Mouse (Mus musculus) forebrain, embryonic 14.5 days (tissue): Measurements from ENCODE around the gene Slc9a2. TPM values are rescaled to one million over a fixed set of nuclear protein-coding genes. Genes with fewer than 3 reads are reported as not detected.

Experiments used
- ATAC-seq: fragments of 200-750 bp; cut with Nextera tagmentation; 2 replicates; pipeline ENCODE4 v1.8.0; 2017; ENCODE audit warnings: mild to moderate bottlenecking, moderate library complexity
- DNase-seq: peaks from one replicate; pipeline ENCODE4 v3.0.0-alpha.2; 2015; ENCODE audit warnings: low spot score
- H3K27ac ChIP-seq: fragments of 300-500 bp; sonication (generic); 2 replicates; pipeline ENCODE4 v1.5.1; 2014; ENCODE audit warnings: low read depth, mild to moderate bottlenecking, control low read depth, low read length, moderate library complexity
- H3K27me3 ChIP-seq: fragments of 300-500 bp; sonication (generic); replicated peaks from 2 replicates; pipeline ENCODE4 v1.6.1; 2014; ENCODE audit warnings: low read length, control low read depth, mixed read lengths; ENCODE audit not compliant: control insufficient read depth, insufficient read depth
- H3K36me3 ChIP-seq: fragments of 300-500 bp; sonication (generic); 2 replicates; pipeline ENCODE4 v1.6.1; 2014; ENCODE audit warnings: low read length, control low read depth; ENCODE audit not compliant: control insufficient read depth, insufficient read depth
- H3K4me1 ChIP-seq: fragments of 300-500 bp; sonication (generic); 2 replicates; pipeline ENCODE4 v1.6.1; 2014; ENCODE audit warnings: antibody characterized with exemption, low read length, control low read depth; ENCODE audit not compliant: control insufficient read depth, insufficient read depth
- H3K4me2 ChIP-seq: fragments of 300-500 bp; sonication (generic); 2 replicates; pipeline ENCODE4 v1.6.1; 2014; ENCODE audit warnings: mild to moderate bottlenecking, control low read depth, low read length
- H3K4me3 ChIP-seq: fragments of 300-500 bp; sonication (generic); 2 replicates; pipeline ENCODE4 v1.5.1; 2014; ENCODE audit warnings: low read depth, low read length, control low read depth
- H3K9ac ChIP-seq: fragments of 300-500 bp; sonication (generic); 2 replicates; pipeline ENCODE4 v1.6.1; 2014; ENCODE audit warnings: mild to moderate bottlenecking, low read length, control low read depth, moderate library complexity
- H3K9me3 ChIP-seq: fragments of 300-500 bp; sonication (generic); replicated peaks from 2 replicates; pipeline ENCODE4 v1.6.1; 2016; ENCODE audit warnings: low read length, control low read depth, mixed read lengths; ENCODE audit not compliant: control insufficient read depth
- WGBS: fragments of 180-500 bp; shearing (Covaris S2); extraction: QIAGEN DNeasy Blood & Tissue Kit; methylation state at CpG from one replicate; pipeline ENCODE4 v1.1.7; 2014; 5-methylcytosine and 5-hydroxymethylcytosine counted together
- polyA plus RNA-seq: library from polyadenylated mRNA; unstranded; fragments of >200 nt; fragmentation: Nextera tagmentation; extraction: Ambion mirVana; gene quantifications from 2 replicates; pipeline ENCODE4 v1.2.1, GENCODE M21; 2014

The Slc9a2 gene
- polyA plus RNA-seq, 1 experiment from 2014 or later = 0.09 TPM

DNA sequence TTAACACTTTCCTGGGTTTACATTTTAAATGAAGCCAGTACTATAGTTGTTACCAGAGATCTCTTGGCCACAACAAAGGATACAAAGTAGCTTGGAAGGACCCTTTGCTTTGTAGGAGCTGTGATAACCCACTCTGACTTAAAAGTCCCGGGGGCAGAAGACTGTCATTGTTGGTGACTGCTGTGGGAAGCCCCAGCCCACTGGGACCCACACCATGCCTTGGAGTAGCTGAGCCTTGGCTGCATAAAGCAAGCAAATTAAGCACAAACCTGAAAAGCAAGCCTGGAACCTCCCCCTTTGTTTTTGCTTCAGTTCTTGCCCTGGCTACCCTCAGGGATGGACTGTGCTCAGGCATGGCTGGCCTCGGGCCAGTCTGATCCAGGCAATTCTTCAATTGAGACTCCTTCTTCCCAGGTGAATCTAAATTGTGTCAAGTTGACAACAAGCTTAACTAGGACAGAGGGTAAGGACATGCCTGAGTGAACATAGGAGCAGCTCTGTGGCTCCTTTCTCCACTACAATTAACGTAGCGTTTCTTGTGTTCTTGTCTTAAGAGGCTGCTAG is 89.0 kb downstream of the Slc9a2 start:
- no peaks in the 10 kb centered on the region for H3K27me3 ChIP-seq
- H3K9ac ChIP-seq = no peak overlapping the region
- H3K27ac ChIP-seq = no peak overlapping the region
- H3K4me3 ChIP-seq = no peak overlapping the region
- H3K4me2 ChIP-seq = no peak overlapping the region
- H3K9me3 ChIP-seq = no peaks in the 10 kb centered on the region
- WGBS = 25% methylated on average over 4 of the region's 4 CpGs
- ATAC-seq = no peak
- no peak for DNase-seq
- no peaks in the 10 kb centered on the region for H3K4me1 ChIP-seq
- 0 out of 2 replicates have a peak, but pooled peaks cover 4% of the 10 kb centered on the region for H3K36me3 ChIP-seq

DNA sequence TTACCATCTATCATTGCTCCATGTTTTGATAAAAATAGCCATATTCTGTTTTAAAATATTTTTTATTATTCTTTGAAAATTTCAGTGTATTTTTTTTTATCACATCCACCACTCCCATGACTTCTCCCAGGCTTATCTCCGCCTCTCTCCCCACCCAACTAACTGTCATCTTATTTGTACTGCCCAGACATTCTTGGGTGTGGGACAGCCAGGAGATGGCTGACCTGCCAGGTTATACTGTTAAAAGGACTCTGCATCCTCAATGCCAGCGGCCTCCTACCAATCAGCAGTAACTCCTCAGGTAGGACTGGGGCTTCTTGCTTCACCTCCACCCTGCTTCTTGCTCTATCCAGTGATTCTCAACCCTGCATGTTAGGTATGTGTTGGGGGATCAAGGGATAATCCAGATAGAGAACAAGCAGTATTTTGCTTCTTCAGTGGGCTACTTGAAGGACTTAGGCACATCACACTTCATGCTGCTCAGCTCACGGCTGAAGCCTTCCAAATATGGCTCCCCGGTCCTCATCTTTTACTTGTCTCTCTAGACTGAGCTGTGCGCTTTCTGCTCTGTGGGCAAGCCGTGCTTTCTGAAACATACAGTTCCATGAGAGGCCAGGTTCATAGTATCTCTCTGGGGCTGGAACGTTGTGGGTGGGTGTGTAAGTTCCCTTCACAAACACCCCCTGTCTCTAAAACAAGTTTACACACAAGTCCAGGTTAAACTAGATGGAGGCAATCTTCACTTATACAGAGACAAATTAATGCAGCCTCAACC is 91.0 kb downstream of the Slc9a2 start:
- 92% methylated on average over 7 of the region's 7 CpGs for WGBS
- H3K27ac ChIP-seq = no peak overlapping the region
- DNase-seq (no peak), ATAC-seq (no peak)
- H3K9me3 ChIP-seq = no peaks in the 10 kb centered on the region
- H3K4me2 ChIP-seq = no peak overlapping the region
- H3K4me3 ChIP-seq = no peak overlapping the region
- 0 out of 2 replicates have a peak, but pooled peaks cover 4% of the 10 kb centered on the region for H3K36me3 ChIP-seq
- H3K4me1 ChIP-seq = no peaks in the 10 kb centered on the region
- no peaks in the 10 kb centered on the region for H3K27me3 ChIP-seq
- no peak overlapping the region for H3K9ac ChIP-seq

DNA sequence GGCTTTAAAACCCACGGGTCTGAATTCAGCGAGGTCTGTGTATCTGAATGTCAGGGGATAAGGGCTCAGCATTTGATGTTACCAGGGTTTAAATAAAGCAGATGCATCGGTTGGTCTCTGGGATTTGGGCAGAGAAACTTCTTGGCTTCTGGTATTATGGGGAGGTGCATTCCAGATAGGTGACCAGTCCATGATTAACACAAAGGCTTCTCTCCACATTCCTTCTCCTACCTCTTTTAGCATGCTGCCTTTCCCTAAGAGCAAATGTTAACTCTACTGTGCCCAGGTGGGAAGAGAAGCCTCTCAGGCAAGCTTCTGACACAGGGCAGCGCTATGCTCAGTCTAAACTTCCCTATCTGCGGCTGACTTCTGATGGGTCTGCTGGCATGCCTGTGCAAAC is 92.9 kb downstream of the Slc9a2 start:
- Histone ChIP-seq H3K4me1 (no peaks in the 10 kb centered on the region), H3K4me2 (no peak overlapping the region), H3K9me3 (no peaks in the 10 kb centered on the region), H3K27ac (no peak overlapping the region), H3K36me3 (0 out of 2 replicates have a peak, but pooled peaks cover 4% of the 10 kb centered on the region), H3K9ac (no peak overlapping the region), H3K27me3 (no peaks in the 10 kb centered on the region), H3K4me3 (no peak overlapping the region)
- ATAC-seq (no peak), DNase-seq (no peak)
- WGBS = 89% methylated on average over 5 of the region's 5 CpGs

DNA sequence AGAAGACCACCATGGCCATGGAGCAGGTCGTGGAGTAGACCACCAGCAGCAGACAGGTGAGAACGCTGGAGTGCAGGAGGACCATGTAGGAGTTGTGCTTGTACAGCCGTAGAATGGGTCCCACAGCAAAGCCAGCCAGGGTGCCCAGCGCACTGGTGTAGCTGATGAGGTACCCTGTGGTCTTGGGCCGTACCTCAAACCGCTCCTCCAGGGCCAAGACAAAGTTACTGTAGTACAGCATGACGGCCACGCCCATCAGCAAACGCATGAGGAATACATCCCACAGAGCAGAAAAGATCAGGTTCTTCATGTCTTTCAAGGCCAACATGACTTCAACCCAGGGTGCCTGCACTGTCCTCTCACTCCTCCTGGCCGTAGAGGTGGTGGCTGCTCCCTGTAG is 93.7 kb downstream of the Slc9a2 start:
- 95% methylated on average over 10 of the region's 10 CpGs for WGBS
- Histone ChIP-seq H3K4me1 (no peaks in the 10 kb centered on the region), H3K9me3 (peaks cover 4% of the 10 kb centered on the region; the same call in 1 of the 2 replicates), H3K4me3 (no peak overlapping the region), H3K27ac (no peak overlapping the region), H3K4me2 (no peak overlapping the region), H3K36me3 (peaks cover 4% of the 10 kb centered on the region; the same call in 1 of the 2 replicates), H3K27me3 (no peaks in the 10 kb centered on the region), H3K9ac (no peak overlapping the region)
- no peak for ATAC-seq
- no peak for DNase-seq

DNA sequence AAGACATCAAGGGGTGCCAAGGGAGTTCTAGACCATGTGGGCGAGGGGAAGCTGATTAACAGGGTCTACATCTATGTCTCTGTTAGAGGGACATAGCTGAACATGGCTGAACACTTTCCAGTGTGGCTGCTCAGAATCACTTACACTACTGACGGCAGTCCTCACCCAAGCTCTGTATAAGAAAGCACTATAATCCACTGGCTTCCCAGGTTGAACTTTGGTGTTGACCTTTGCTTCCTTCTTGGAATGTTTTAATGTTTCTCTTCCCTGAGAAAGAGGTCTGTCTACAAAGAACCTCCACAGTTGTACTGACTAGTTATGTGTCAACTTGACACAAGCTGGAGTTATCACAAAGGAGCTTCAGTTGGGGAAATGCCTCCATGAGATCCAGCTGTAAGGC is 95.7 kb downstream of the Slc9a2 start:
- H3K4me3 ChIP-seq = no peak overlapping the region
- H3K9me3 ChIP-seq = peaks cover 9% of the 10 kb centered on the region; the same call in 1 of the 2 replicates
- no peak for ATAC-seq
- DNase-seq = no peak
- H3K27ac ChIP-seq = no peak overlapping the region
- WGBS = 72% methylated on average over 2 of the region's 2 CpGs
- H3K4me1 ChIP-seq = no peaks in the 10 kb centered on the region
- no peaks in the 10 kb centered on the region for H3K27me3 ChIP-seq
- H3K36me3 ChIP-seq = peaks cover 4% of the 10 kb centered on the region; the same call in 1 of the 2 replicates
- H3K9ac ChIP-seq = no peak overlapping the region
- no peak overlapping the region for H3K4me2 ChIP-seq

DNA sequence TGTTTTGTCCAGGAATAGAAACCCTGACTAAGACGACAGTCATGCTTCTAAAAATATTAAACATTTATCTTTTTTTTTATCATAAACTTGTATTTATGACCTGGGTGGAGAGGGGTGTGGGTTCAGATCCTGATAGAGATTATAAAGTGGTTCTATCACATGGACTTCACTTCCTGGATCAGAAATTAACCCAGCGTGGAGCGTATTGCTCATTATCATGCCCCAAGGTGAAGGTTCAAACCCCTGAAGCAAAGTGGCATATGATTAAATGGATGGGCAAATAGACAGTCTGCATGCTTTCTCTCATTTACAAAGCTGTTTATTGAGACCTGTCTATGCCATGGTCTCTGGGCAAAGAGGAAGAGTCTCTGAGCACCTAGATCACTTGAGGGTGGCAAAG is 96.4 kb downstream of the Slc9a2 start:
- 93% methylated on average over 3 of the region's 3 CpGs for WGBS
- no peak for DNase-seq
- H3K27me3 ChIP-seq = no peaks in the 10 kb centered on the region
- peaks cover 9% of the 10 kb centered on the region; the same call in 1 of the 2 replicates for H3K9me3 ChIP-seq
- H3K36me3 ChIP-seq = peaks cover 4% of the 10 kb centered on the region; the same call in 1 of the 2 replicates
- H3K4me3 ChIP-seq = no peak overlapping the region
- H3K4me2 ChIP-seq = no peak overlapping the region
- no peaks in the 10 kb centered on the region for H3K4me1 ChIP-seq
- no peak overlapping the region for H3K9ac ChIP-seq
- H3K27ac ChIP-seq = no peak overlapping the region
- ATAC-seq = no peak

DNA sequence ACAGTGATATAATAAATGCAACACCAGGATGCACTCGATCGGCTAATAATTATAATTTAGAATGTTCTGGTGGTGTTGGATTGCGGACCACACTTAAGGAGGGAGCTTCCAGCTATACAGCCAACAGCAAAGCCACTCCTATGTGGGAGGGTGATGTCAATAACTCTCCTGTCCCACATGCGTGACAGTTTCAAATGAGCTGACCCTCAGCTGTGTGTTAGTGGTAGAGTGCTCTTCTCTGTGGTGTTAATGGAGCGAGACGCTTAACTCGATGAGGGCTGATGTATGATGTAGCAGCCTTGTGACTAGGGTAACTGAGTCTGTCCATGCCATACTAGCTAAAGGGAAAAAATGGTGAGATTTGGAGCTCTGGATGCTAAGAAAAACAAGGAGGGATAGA is 103.1 kb downstream of the Slc9a2 start:
- Histone ChIP-seq H3K27me3 (no peaks in the 10 kb centered on the region), H3K36me3 (no peaks in the 10 kb centered on the region; the same call in 1 of the 2 replicates), H3K9me3 (peaks cover 8% of the 10 kb centered on the region; the same call in 1 of the 2 replicates), H3K9ac (no peak overlapping the region), H3K4me3 (no peak overlapping the region), H3K27ac (no peak overlapping the region), H3K4me1 (no peaks in the 10 kb centered on the region), H3K4me2 (no peak overlapping the region)
- ATAC-seq (no peak), DNase-seq (no peak)
- 95% methylated on average over 7 of the region's 7 CpGs for WGBS

DNA sequence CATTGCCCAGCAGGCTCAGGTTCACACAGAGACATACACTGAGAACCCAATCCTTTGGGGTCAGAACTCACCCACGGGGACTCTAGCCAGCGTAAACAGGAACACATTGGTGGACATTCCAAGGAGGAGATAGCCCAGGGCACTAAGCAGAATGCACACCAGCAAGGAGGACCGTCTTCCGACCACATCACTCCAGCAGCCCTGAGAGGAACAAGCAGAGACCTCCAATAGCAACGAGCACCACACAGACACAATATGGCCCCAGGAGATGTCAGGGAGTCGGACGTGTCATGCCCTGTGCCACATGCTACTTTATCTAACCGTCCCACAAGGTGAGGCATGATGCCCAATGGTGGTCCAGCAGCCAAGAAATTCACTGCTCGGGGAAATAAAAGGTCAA is 103.9 kb downstream of the Slc9a2 start:
- DNase-seq (no peak), ATAC-seq (no peak)
- H3K27ac ChIP-seq = no peak overlapping the region
- H3K9ac ChIP-seq = no peak overlapping the region
- no peaks in the 10 kb centered on the region for H3K27me3 ChIP-seq
- no peak overlapping the region for H3K4me3 ChIP-seq
- no peak overlapping the region for H3K4me2 ChIP-seq
- H3K36me3 ChIP-seq = no peaks in the 10 kb centered on the region
- 90% methylated on average over 9 of the region's 9 CpGs for WGBS
- H3K9me3 ChIP-seq = peaks cover 2% of the 10 kb centered on the region; the same call in 1 of the 2 replicates
- H3K4me1 ChIP-seq = no peaks in the 10 kb centered on the region

DNA sequence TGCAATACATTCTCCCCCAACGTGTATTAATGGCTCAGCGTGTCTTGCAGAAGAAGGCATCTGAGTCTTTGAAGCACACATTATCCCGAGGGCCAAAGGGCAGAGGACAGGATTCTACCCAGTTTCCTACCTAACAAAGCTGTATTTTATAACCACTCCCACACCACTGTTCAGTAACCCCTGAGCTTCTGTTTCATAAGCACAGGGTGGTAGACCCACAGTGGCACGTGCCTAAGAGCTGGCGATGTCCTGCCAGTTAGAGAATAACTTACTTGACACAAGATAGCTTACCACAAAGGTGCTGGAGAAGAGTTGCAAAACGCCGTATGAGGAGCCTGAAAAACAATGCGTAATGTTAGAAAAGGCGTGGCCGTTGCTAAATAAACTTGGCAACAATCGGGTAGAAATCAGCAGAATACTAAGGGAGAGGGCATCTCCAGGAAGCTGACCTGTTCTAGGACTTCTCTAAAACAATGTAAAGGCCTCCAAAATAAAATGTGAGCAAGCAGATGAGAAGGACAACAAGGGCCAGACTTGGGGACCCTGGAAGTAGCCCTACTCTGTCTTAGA is 105.6 kb downstream of the Slc9a2 start:
- Histone ChIP-seq H3K27me3 (no peaks in the 10 kb centered on the region), H3K36me3 (no peaks in the 10 kb centered on the region), H3K27ac (no peak overlapping the region), H3K4me1 (peaks cover 9% of the 10 kb centered on the region; the same call in 1 of the 2 replicates), H3K9me3 (no peaks in the 10 kb centered on the region), H3K4me3 (no peak overlapping the region), H3K9ac (no peak overlapping the region), H3K4me2 (no peak overlapping the region)
- no peak for DNase-seq
- ATAC-seq = no peak
- 91% methylated on average over 11 of the region's 11 CpGs for WGBS
